Mouse (Mus musculus): ENCODE measurements around the gene Psme1. TPM values are rescaled to one million over a fixed set of nuclear protein-coding genes. Genes with fewer than 3 reads are reported as not detected.

Psme1 gene
- polyA plus RNA-seq, 1 experiment = 129 TPM

GRCm38 (mm10) chr14:55615876-55616275, 38.0 kb downstream of the Psme1 start:
- no peaks in the 10 kb centered on the region for H3K36me3 ChIP-seq (ENCODE audit: control insufficient read depth, insufficient read depth, low read length)
- TF ChIP-seq POLR2A (IDR thresholded peaks at IDR 0.05; ENCODE audit: control insufficient read depth, extremely low read depth, insufficient read depth, low read length, poor library complexity) = no peak
- no peak for TF ChIP-seq CTCF (IDR thresholded peaks at IDR 0.05; ENCODE audit: borderline replicate concordance, control insufficient read depth, extremely low read depth, insufficient read depth, low read length, poor library complexity)
- H3K4me1 ChIP-seq (replicated peaks; ENCODE audit: control insufficient read depth, insufficient read depth, low read length) = peaks cover 8% of the 10 kb centered on the region
- 88% methylated on average over 2 of the region's 2 CpGs for WGBS
- no peak overlapping the region for H3K27ac ChIP-seq (ENCODE audit: control insufficient read depth, insufficient read depth, low read length)
- H3K4me3 ChIP-seq (ENCODE audit: control insufficient read depth, insufficient read depth, low read length) = no peak overlapping the region
- H3K27me3 ChIP-seq (ENCODE audit: control insufficient read depth, insufficient read depth, low read length) = no peaks in the 10 kb centered on the region
- DNase-seq = no peak

- WGBS = 91% methylated on average over 2 of the region's 2 CpGs
- Histone ChIP-seq H3K36me3 (ENCODE audit: control insufficient read depth, insufficient read depth, low read length) (no peaks in the 10 kb centered on the region), H3K27ac (ENCODE audit: control insufficient read depth, insufficient read depth, low read length) (no peak overlapping the region)
Measured at GRCm38 (mm10) chr14:55616844-55617243, 38.9 kb downstream of the Psme1 start.

DNA sequence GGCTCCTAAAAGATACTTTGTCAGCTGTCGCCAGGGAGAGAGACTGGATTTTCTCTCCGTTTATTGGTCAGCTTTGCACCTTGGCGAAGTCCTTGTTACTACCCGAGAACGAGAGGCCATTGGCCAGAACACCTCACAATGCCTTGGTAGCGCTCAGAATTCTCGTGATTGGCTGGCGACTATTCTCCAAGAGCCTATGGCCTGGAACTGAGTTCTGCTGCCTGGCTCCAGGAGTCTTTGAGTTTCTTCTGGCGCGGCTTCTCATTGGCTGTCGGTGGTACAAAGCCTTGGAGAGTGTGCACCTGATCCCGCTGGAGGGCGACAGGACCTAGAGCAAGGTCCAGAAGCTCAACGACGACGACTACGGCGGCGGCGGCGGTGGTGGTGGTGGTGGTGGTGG, 39.9 kb downstream of the Psme1 start, which contains the start of gene Rec8:
Gene Rec8, plus strand, starts transcription at position 216 of the 400 bp plus-strand sequence.
- DNase-seq = no peak
- no peak for TF ChIP-seq POLR2A (IDR thresholded peaks at IDR 0.05; ENCODE audit: control insufficient read depth, extremely low read depth, insufficient read depth, low read length, poor library complexity)
- TF ChIP-seq CTCF (IDR thresholded peaks at IDR 0.05; ENCODE audit: borderline replicate concordance, control insufficient read depth, extremely low read depth, insufficient read depth, low read length, poor library complexity) = no peak
- WGBS = 46% methylated on average over 21 of the region's 21 CpGs
- Histone ChIP-seq H3K4me1 (replicated peaks; ENCODE audit: control insufficient read depth, insufficient read depth, low read length) (peaks cover 8% of the 10 kb centered on the region), H3K27ac (ENCODE audit: control insufficient read depth, insufficient read depth, low read length) (no peak within 1 kb of the TSS; the same call in 1 of the 2 replicates), H3K4me3 (ENCODE audit: control insufficient read depth, insufficient read depth, low read length) (peak within 1 kb of the TSS; percentile 24), H3K36me3 (ENCODE audit: control insufficient read depth, insufficient read depth, low read length) (no peaks in the 10 kb centered on the region), H3K27me3 (ENCODE audit: control insufficient read depth, insufficient read depth, low read length) (no peaks in the 10 kb centered on the region)

More at GRCm38 (mm10) chr14:55616844-55617243, 38.9 kb downstream of the Psme1 start:
- Histone ChIP-seq H3K27me3 (ENCODE audit: control insufficient read depth, insufficient read depth, low read length) (no peaks in the 10 kb centered on the region), H3K4me1 (replicated peaks; ENCODE audit: control insufficient read depth, insufficient read depth, low read length) (peaks cover 8% of the 10 kb centered on the region), H3K4me3 (ENCODE audit: control insufficient read depth, insufficient read depth, low read length) (no peak overlapping the region)
- TF ChIP-seq CTCF (IDR thresholded peaks at IDR 0.05; ENCODE audit: borderline replicate concordance, control insufficient read depth, extremely low read depth, insufficient read depth, low read length, poor library complexity) (no peak), POLR2A (IDR thresholded peaks at IDR 0.05; ENCODE audit: control insufficient read depth, extremely low read depth, insufficient read depth, low read length, poor library complexity) (no peak)
- no peak for DNase-seq

DNA sequence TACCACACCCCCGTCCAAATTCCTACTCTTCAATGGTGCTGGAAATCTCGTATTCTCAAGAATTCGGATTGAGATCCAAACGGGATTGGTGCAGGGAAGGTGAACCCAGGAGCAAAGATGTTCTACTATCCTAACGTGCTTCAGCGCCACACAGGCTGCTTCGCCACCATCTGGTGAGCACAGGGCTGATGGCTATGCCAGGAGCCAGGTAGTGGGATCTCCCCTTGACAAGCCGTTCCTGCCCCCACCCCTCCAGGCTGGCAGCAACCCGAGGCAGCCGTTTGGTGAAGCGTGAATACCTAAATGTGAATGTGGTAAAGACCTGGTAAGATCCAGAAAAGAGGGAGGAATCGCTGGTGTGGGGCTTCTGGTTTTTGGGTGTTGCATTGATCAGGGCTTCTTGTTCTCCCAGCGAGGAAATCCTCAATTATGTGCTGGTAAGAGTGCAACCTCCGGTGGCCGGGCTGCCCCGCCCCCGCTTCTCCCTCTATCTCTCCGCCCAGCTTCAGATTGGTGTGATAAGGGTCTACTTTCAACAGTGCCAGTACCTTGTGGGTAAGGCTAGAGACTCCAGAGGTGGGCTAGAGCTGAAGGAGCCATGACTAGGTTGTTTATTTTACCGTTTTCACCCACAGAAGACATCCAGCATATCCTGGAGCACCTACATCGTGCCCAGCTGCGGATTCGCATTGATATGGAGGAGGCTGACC, 40.7 kb downstream of the Psme1 start:
- H3K4me3 ChIP-seq (ENCODE audit: control insufficient read depth, insufficient read depth, low read length) = peak overlapping the region; percentile 24
- no peaks in the 10 kb centered on the region for H3K36me3 ChIP-seq (ENCODE audit: control insufficient read depth, insufficient read depth, low read length)
- H3K4me1 ChIP-seq (replicated peaks; ENCODE audit: control insufficient read depth, insufficient read depth, low read length) = peaks cover 8% of the 10 kb centered on the region
- no peak overlapping the region; the same call in 1 of the 2 replicates for H3K27ac ChIP-seq (ENCODE audit: control insufficient read depth, insufficient read depth, low read length)
- TF ChIP-seq CTCF (IDR thresholded peaks at IDR 0.05; ENCODE audit: borderline replicate concordance, control insufficient read depth, extremely low read depth, insufficient read depth, low read length, poor library complexity) (no peak), POLR2A (IDR thresholded peaks at IDR 0.05; ENCODE audit: control insufficient read depth, extremely low read depth, insufficient read depth, low read length, poor library complexity) (no peak)
- 20% methylated on average over 22 of the region's 22 CpGs for WGBS
- DNase-seq = no peak
- no peaks in the 10 kb centered on the region for H3K27me3 ChIP-seq (ENCODE audit: control insufficient read depth, insufficient read depth, low read length)

DNA sequence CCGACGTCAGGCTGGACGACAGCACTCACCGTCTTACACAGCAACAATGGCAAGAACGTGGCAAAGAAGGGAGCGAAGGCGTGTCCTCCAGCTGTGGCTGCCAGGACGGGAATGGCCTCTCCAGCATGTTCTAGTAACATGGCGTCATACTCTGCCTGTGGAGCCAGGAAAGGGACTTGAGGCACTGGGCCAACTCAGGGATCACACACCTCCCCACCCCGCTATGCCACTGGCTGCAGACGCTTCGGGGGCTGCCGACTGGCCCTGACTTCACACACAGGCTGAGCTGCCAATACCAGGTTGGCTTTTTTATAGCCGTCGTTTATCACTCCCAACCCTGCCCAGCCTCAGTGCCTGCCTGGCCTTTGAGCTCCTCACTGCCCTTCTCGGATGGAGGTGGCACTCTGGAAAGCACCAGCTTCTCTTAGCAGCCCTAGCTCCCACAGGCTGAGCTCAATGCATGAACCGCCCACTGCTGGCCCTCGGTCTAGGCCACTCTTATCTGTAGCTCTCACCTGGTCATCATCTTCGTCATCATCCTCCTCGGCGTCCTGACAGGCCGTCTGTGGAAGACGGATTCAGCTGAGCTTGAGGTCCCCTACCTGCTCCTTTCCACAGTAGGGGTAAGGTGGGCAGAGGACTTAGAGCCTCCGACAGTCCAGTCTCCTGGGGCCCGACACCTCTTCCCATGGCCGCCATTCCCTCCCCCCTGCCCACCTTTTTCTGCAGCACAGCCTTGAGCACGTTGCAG, 50.3 kb downstream of the Psme1 start:
- Histone ChIP-seq H3K36me3 (ENCODE audit: control insufficient read depth, insufficient read depth, low read length) (no peaks in the 10 kb centered on the region), H3K4me1 (replicated peaks; ENCODE audit: control insufficient read depth, insufficient read depth, low read length) (no peaks in the 10 kb centered on the region), H3K27me3 (ENCODE audit: control insufficient read depth, insufficient read depth, low read length) (no peaks in the 10 kb centered on the region), H3K27ac (ENCODE audit: control insufficient read depth, insufficient read depth, low read length) (no peak overlapping the region), H3K4me3 (ENCODE audit: control insufficient read depth, insufficient read depth, low read length) (no peak overlapping the region)
- no peak for DNase-seq
- no peak for TF ChIP-seq POLR2A (IDR thresholded peaks at IDR 0.05; ENCODE audit: control insufficient read depth, extremely low read depth, insufficient read depth, low read length, poor library complexity)
- no peak for TF ChIP-seq CTCF (IDR thresholded peaks at IDR 0.05; ENCODE audit: borderline replicate concordance, control insufficient read depth, extremely low read depth, insufficient read depth, low read length, poor library complexity)
- WGBS = 98% methylated on average over 27 of the region's 27 CpGs

DNA sequence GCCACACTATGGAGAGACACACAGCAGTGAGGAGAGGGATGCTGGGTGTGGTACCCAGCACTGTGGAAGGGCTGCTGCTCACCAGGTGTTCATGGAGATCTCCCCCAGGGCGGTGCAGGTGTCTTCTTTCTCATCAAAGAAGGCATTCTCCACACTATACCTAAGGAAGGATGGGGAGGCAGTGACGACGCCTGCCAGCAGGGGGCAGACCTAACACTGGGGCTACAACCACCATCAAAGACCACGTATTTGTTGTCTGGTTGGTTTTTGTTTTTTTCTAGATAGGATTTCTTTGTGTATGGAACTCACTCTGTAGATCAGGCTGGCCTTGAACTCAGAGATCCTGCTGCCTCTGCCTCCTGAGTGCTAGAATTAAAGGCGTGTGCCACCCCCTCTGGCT, 51.4 kb downstream of the Psme1 start:
- Histone ChIP-seq H3K27ac (ENCODE audit: control insufficient read depth, insufficient read depth, low read length) (no peak overlapping the region), H3K27me3 (ENCODE audit: control insufficient read depth, insufficient read depth, low read length) (no peaks in the 10 kb centered on the region), H3K4me3 (ENCODE audit: control insufficient read depth, insufficient read depth, low read length) (no peak overlapping the region), H3K4me1 (replicated peaks; ENCODE audit: control insufficient read depth, insufficient read depth, low read length) (no peaks in the 10 kb centered on the region), H3K36me3 (ENCODE audit: control insufficient read depth, insufficient read depth, low read length) (no peaks in the 10 kb centered on the region)
- peak; percentile 84; the same call in 1 of the 2 replicates for TF ChIP-seq CTCF (IDR thresholded peaks at IDR 0.05; ENCODE audit: borderline replicate concordance, control insufficient read depth, extremely low read depth, insufficient read depth, low read length, poor library complexity)
- TF ChIP-seq POLR2A (IDR thresholded peaks at IDR 0.05; ENCODE audit: control insufficient read depth, extremely low read depth, insufficient read depth, low read length, poor library complexity) = no peak
- WGBS = 38% methylated on average over 5 of the region's 5 CpGs
- DNase-seq = peak; percentile 81

Other genes starting within 250 kb of the Psme1 start
- gene Dhrs4, start 99.4 kb upstream of the Psme1 start, polyA plus RNA-seq (2012; rRNA removed) = 38.3 and 46.8 TPM in 2 replicates
- gene Carmil3, start 87.5 kb upstream of the Psme1 start, polyA plus RNA-seq (2012; rRNA removed) = 20.6 and 25.4 TPM in 2 replicates
- 0.98 and 1.0 TPM in 2 replicates for gene Cpne6, start 67.7 kb upstream of the Psme1 start, polyA plus RNA-seq (2012; rRNA removed)
- 0.50 and 0.70 TPM in 2 replicates for gene Nrl, start 53.1 kb upstream of the Psme1 start, polyA plus RNA-seq (2012; rRNA removed)
- gene Pck2, start 37.9 kb upstream of the Psme1 start, polyA plus RNA-seq (2012; rRNA removed) = 13.2 and 13.3 TPM in 2 replicates
- gene Dcaf11, start 18.1 kb upstream of the Psme1 start, polyA plus RNA-seq (2012; rRNA removed) = 76.8 and 77.7 TPM in 2 replicates
- 8.2 and 8.3 TPM in 2 replicates for gene A730061H03Rik, start 17.7 kb upstream of the Psme1 start, polyA plus RNA-seq (2012; rRNA removed)
- 1.7 and 20.2 TPM in 2 replicates for gene Fitm1, start 2.5 kb upstream of the Psme1 start, polyA plus RNA-seq (2012; rRNA removed)
- gene Emc9, start 7.2 kb downstream of the Psme1 start, polyA plus RNA-seq (2012; rRNA removed) = 7.4 and 13.4 TPM in 2 replicates
- 98.7 and 104 TPM in 2 replicates for gene Psme2, start 13.0 kb downstream of the Psme1 start, polyA plus RNA-seq (2012; rRNA removed)
- 84.0 and 89.3 TPM in 2 replicates for gene Rnf31, start 13.6 kb downstream of the Psme1 start, polyA plus RNA-seq (2012; rRNA removed)
- 135 and 162 TPM in 2 replicates for gene Irf9, start 25.4 kb downstream of the Psme1 start, polyA plus RNA-seq (2012; rRNA removed)
- 2.9 and 3.7 TPM in 2 replicates for gene Rec8, start 39.9 kb downstream of the Psme1 start, polyA plus RNA-seq (2012; rRNA removed)
- gene Ipo4, start 57.8 kb downstream of the Psme1 start, polyA plus RNA-seq (2012; rRNA removed) = 68.1 and 71.6 TPM in 2 replicates
- 10.2 and 10.9 TPM in 2 replicates for gene Gm49378, start 59.8 kb downstream of the Psme1 start, polyA plus RNA-seq (2012; rRNA removed)
- 98.1 and 102 TPM in 2 replicates for gene Tm9sf1, start 65.7 kb downstream of the Psme1 start, polyA plus RNA-seq (2012; rRNA removed)
- 2.2 and 2.6 TPM in 2 replicates for gene Tssk4, start 72.1 kb downstream of the Psme1 start, polyA plus RNA-seq (2012; rRNA removed)
- gene Mdp1, start 82.4 kb downstream of the Psme1 start, polyA plus RNA-seq (2012; rRNA removed) = 34.7 and 45.8 TPM in 2 replicates
- 27.8 and 40.9 TPM in 2 replicates for gene Gmpr2, start 93.8 kb downstream of the Psme1 start, polyA plus RNA-seq (2012; rRNA removed)
- 292 and 416 TPM in 2 replicates for gene Nedd8, start 94.0 kb downstream of the Psme1 start, polyA plus RNA-seq (2012; rRNA removed)
- 51.5 and 51.9 TPM in 2 replicates for gene Tinf2, start 103.7 kb downstream of the Psme1 start, polyA plus RNA-seq (2012; rRNA removed)
- gene Tgm1, start 135.8 kb downstream of the Psme1 start, polyA plus RNA-seq (2012; rRNA removed) = 7.2 and 8.2 TPM in 2 replicates
- 80.5 and 84.9 TPM in 2 replicates for gene Rabggta, start 144.1 kb downstream of the Psme1 start, polyA plus RNA-seq (2012; rRNA removed)
- 78.9 and 93.5 TPM in 2 replicates for gene Dhrs1, start 167.6 kb downstream of the Psme1 start, polyA plus RNA-seq (2012; rRNA removed)
- 41.5 and 43.6 TPM in 2 replicates for gene Nop9, start 167.6 kb downstream of the Psme1 start, polyA plus RNA-seq (2012; rRNA removed)
- gene Cideb, start 180.3 kb downstream of the Psme1 start, polyA plus RNA-seq (2012; rRNA removed) = 1.8 and 2.7 TPM in 2 replicates
- gene Ltb4r2, start 183.3 kb downstream of the Psme1 start, polyA plus RNA-seq (2012; rRNA removed) = 1.7 and 1.8 TPM in 2 replicates
- gene Ltb4r1, start 187.8 kb downstream of the Psme1 start, polyA plus RNA-seq (2012; rRNA removed) = 2.6 and 2.8 TPM in 2 replicates
- 7.4 and 11.2 TPM in 2 replicates for gene Adcy4, start 206.0 kb downstream of the Psme1 start, polyA plus RNA-seq (2012; rRNA removed)
- gene Ripk3, start 210.7 kb downstream of the Psme1 start, polyA plus RNA-seq (2012; rRNA removed) = 66.8 and 84.4 TPM in 2 replicates
- gene Nfatc4, start 245.0 kb downstream of the Psme1 start, polyA plus RNA-seq (2012; rRNA removed) = 2.3 and 2.7 TPM in 2 replicates

Measured in thymus, adult 2 months (tissue).